Mouse (Mus musculus) gonadal fat pad, adult 2 months (tissue): Measurements from ENCODE around the gene Lrrc8e. TPM values are rescaled to one million over a fixed set of nuclear protein-coding genes. Genes with fewer than 3 reads are reported as not detected.
"Not testable (repeated sequence)": the region's sequence is repeated elsewhere in the genome, so short reads cannot be mapped to it uniquely, and the experiment has no call there.

Source experiments
- DNase-seq: peaks from one replicate; pipeline ENCODE4 v3.0.0-alpha.2; 2012; ENCODE audit warnings: low read depth
- polyA plus RNA-seq: library from polyadenylated mRNA; depleted of rRNA; stranded (reverse); fragments of >200 nt; gene quantifications from 2 replicates; pipeline ENCODE4 v1.2.3, GENCODE M21; 2012

Lrrc8e gene
- polyA plus RNA-seq, 1 experiment = 4.1 TPM

DNA sequence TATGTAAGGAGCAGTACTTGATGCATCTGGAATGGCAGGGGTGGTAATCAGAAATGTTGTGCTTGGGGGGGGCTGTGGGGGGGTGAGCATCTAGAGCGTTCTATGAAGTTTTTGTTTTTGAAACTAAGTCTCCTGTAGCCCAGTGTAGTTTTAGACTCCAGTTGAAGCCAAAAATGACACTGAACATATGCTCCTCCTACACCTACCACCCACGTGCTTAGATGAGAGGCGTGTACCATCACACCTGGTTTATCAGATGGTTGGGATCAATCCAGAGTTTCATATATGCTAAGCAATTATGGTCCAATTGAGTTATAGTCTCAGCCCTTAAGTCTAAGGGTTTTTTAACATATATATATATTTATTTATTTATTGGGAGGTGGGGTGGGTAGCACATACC is 7.0 kb upstream of the Lrrc8e start:
- no peak for DNase-seq

DNA sequence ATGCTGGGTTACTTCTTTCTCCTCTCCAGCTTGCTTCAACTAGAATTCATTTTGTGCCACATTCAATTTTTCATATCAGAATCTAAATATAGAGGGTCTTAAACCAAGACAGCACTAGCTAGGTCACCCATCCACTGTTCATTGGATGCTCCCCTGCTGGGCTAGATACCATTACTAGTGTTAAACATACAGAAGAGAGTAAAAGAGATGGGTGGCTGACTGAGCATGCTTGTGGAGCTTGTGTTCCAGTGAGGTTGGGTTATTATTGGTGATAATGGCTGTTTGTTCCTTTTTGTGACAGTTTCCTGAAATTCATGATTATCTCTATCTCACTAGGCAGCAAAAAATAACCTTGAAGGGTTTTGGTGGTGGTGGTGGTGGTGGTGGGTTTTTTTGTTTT is 4.6 kb upstream of the Lrrc8e start:
- DNase-seq = no peak

DNA sequence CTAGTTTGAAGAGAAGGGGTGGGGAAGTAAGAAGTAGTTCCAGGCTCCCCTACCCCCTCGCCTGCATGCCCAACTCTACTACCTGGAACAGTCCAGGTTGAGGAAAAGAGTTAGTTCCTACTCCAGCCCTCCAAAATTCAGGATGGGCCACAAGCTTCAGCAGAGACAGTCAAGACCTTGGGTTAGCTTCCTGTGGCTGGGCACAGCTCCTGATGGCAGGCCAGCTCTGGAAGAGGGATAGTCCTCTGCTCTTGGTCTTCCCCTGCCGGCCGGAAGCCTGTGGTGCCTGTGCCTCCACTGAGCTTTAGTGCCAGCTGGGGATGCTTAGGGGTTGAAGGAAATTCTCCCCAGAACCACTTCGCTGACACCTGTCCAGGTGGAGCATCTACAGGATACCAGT is 304 bp upstream of the Lrrc8e start:
- DNase-seq = no peak

DNA sequence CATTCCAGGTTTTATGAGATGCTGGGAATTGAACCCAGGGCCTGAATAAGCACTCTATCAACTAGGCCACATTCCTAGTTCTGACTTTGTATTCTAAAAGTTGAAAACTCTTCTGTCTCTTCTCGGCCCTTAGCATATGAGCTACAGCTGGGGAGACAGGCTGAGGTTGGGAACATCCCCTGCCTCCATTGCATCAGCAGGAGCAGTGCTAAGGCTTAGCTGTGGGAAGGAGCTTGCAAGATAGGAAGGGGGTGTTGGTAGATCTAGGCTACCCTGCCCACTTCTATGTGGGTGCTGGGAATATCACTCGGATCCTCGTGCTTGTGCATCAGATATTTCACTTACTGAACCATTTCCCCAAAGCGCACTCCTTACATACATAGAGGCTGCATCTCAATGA is 1.3 kb downstream of the Lrrc8e start:
- no peak for DNase-seq

DNA sequence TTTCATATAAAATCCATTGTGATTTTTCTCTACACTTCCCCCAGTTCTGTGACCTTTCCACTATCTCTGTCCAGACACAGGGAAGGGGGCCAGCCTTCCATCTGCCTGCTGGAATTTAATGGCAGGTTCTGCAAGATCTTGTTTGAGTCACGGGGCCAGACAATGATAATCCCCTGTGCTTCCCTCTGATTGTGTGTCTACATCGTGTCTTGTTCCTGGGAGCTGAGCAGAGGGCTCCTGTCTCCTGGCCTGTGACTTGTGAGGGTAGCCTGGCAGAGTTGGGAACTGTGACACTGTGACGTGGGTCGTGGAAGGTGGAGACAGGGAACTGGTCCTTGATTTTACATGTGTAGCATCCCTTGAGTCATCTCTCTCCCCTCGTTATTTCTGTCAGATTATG is 3.2 kb downstream of the Lrrc8e start:
- DNase-seq = no peak

DNA sequence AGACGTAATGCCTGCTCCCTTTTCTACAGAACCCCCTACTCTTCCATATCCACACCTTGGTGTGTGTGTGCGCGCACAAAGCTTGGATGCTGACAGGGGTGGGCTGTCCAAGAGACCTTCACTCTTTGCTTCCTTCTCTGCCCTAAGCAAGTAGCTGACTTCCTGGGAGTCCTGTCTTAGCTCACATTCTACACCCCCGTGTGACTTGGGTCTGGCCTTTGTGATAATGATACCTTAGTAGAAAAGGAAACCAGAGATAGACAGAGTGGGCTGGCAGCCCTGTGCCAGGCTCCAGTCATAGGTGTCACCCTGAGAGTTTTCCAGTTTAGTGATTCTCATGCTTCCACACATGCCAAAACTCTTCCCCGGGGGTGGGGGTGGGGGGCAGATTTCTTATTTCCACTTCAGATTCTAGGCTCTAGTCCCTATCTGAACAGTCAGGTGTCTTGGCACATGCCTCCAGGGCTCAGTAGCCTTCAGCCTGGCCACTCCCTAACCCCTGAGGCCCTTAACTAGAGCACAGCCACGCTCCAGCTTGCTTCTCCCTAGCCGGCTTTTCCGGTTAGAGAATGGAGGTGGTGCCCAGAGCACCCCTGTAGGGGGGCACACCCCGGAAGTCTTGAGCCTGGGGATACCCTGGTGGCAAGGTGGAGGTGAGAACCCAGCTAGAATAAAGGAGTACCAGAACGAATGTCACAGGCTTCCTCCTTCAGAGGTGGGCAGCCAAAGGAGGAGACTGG is 4.2 kb downstream of the Lrrc8e start:
- no peak for DNase-seq

DNA sequence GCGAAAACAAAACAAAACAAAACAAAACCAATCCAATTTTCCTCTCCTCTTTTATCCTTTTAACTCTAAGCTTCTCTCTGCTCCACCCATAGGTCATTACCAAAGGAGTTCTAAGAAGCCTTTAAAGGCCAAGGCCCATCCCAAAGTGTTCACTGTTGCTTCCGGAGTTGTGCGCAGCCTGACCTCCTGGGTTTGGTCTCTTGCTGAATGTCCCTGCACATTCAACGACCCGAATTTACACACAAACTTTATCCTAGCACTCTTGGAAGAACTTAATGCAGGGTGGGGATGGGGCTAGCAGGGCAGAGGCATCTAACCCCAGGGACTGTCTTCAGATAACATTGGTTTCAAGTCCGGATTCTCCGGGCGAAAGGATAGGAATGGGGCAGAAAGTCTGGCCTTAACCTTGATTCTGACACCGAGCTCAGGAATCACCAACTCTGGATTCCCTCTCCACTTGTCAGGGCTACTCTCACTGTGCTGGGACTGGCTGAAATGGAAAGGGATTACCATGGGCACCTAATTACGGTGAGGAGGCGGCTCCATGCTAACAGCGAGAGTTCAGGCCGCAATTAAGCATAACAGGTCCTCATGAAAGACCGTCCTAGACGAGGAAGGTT is 11.3 kb downstream of the Lrrc8e start:
- DNase-seq = no peak

DNA sequence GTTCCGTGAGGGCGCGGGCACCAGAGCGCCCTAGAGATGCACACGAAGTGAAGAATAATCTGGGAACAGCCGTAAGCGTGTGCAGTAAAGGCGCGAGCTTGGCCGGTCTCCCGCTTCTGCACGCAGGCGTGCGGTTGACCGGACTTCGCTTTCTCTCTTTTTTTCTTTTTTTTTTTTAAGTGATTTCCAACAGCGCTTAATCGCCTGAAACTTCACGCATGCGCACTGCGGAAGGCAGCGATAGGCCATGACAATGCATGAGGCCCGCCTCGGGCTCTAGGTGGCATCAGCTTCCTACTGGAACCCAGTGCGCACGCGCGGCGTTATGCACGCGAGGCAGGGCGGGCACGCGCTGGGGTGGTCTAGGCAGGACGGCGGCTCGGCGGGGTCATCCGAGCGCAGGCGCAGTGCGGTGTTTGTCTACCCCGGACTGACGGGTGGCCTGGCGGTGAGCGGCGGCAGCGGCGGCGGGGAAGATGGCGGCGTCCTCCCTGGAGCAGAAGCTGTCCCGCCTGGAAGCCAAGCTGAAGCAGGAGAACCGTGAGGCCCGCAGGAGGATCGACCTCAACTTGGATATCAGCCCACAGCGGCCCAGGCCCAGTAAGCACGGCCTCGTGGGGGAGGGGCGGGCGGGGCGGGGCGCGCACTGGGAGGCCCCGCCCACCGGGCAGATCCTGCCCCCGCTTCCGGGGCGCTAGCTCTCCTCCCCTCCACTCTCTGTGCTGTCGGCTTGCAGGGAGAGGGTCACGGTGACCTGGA is 12.0 kb downstream of the Lrrc8e start, which contains the start of the genes Map2k7 and Gm49320:
Gene Map2k7 (plus strand): TSS at position 307 of the 759 bp plus-strand sequence.
Gene Gm49320 (plus strand): TSS at position 432 of the 759 bp plus-strand sequence.
- no peak for DNase-seq

DNA sequence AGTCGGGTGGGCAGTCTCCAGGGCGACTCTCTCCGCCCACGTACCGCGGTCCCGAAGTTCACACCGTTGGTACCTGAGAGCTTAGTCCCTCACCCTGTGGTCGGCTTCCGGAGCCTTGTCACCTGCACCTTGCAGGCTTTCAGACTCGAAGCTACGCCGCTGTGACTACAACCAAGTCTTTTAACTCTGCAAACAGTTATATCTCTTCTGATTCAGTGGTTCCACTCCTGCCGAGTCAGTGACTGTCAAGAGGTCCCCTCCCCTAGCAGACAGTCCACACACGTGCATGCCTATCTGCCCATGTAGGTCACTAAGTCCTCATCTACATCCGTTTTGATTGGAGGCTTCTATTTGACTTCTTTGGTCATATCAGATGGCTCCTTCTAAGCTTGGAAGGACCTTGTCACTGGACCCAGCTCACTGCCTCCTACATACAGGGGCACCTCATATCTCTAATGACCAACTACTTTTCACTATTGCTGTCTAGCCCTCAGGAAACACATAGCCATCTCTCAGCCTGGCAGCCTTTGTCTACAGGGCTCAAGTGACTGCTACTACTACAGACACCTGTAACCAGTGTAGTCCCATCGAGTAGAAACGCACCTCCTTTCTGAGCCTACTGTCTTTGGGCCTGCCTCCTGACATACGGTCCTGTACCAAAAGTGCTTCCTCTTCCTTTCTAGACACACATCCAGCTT is 12.7 kb downstream of the Lrrc8e start:
- no peak for DNase-seq

DNA sequence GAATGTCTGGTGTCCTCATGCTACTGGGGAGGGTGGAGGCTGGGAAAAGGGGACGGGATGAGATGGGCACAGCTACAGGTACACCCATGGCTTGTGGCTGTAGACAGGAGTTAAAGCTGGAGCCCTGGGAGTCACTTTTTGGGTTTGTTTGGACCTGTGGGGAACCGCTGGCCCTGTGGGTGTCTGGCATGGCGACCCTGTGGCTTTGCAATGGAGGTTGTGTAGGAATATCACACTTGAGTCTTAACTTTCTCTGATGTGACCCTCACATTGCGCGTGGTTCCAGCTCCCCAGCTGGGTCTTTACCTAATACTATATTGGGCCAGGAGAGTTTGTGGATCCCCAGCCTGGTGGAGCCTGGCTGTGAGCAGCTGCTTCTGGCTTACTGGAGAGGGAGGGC is 18.4 kb downstream of the Lrrc8e start:
- no peak for DNase-seq

DNA sequence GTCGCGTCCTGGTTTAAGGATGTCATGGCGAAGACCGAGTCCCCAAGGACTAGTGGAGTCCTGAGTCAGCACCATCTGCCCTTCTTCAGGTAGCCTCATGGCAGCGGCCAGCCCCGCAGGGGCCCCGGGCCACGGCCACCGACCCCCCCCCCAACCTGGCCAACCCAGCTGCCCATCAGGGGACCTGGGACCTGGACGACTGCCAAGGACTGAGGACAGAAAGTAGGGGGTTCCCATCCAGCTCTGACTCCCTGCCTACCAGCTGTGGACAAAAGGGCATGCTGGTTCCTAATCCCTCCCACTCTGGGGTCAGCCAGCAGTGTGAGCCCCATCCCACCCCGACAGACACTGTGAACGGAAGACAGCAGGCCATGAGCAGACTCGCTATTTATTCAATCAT is 19.1 kb downstream of the Lrrc8e start:
- no peak for DNase-seq

DNA sequence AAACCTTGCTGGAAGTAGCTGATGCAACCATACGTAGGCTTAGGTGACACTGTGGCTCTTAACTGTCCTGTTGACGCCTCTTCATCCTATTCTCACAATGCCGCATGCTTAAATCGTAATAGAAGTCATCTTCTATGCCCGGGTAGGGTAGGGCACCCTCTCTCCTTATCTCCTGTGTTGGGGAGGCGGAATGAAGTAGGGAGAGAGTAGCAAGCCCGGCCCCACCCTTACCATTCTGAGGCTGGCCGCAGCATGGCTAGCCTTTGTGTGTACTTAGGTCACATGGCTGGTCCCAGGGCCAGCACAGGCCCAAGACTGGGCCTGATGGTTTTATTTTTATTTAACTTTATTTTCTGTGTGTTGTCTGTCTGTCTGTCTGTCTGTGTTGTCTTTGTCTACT is 20.6 kb downstream of the Lrrc8e start:
- no peak for DNase-seq

DNA sequence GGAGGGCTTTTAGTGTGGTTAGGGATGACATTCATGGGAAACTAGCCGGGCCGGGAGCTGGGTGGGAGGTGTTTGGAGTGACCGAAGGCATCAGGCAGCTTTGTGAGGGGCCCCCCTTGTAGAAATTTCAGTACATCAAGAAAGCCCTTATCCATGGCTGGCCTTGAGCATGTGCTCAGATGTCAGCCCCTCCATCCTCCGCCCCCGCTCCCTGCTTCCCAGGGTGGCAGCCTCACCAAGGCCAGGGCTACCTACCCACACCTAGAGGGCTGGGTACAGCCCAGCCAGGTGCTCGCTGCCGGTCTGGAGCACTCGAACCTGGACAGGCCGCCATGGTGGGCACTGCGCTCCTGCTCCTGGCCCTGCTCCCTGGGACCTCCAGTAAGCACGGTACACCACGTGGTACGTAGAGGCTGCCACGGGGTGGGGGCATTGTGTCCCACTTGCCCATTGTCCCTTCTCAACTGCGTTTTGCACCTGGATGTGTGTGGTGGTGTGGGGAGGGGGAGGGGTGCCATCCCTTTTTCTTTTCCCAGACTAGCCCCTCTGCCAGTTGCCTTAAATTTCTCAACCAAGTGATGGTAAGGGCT is 21.4 kb downstream of the Lrrc8e start, which contains the start of gene Tgfbr3l:
Gene Tgfbr3l (plus strand): TSS at position 264 of the 590 bp plus-strand sequence.
- no peak for DNase-seq

DNA sequence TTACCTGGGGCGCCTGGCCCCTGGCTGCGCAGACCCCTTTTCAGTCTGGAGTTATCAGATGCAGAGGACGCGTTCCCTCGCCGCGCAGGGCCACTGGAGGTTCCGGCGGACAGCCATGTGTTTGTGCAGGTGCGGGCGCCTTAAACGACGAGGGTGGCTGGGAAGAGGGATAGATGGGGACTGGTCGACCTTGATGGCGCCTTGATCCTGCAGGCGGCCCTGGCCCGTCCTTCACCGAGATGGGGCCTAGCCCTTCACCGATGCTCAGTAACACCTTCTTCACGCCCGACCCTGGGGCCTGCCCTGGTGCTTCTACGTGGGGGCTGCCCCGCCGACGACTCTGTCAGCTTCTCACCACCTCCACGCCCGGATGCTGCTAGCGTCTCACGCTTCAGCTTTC is 22.6 kb downstream of the Lrrc8e start:
- DNase-seq = no peak

DNA sequence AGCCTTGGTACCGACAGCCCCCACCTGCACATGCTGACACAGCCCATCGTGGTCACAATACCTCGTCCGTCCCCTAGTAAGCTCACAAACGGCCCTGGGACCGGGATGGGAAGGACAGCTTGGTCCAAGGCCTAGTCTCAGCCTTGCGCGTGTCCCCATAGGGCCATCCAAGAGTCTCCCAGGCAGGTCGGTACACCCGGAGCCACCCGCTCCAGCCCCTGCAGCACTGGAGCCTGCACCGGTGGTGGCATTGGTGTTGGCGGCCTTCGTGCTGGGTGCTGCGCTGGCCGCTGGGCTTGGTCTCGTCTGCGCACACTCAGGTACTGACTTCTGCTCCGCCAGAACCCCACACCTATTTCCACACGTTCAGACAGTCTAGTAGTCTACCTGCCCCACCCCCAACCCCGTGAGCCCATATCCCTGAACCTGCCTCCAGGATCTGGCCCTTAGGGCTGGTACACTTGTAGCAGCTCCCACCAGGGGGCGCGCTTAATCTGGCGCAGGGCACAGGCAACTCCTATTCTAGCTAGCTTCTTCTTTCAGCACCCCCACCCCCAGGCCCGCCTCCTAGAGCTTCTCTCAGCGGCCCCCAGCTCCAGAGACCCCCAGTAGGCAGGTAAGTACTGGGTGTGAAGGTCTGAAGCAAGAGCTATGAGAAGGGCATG is 23.8 kb downstream of the Lrrc8e start:
- DNase-seq = no peak

DNA sequence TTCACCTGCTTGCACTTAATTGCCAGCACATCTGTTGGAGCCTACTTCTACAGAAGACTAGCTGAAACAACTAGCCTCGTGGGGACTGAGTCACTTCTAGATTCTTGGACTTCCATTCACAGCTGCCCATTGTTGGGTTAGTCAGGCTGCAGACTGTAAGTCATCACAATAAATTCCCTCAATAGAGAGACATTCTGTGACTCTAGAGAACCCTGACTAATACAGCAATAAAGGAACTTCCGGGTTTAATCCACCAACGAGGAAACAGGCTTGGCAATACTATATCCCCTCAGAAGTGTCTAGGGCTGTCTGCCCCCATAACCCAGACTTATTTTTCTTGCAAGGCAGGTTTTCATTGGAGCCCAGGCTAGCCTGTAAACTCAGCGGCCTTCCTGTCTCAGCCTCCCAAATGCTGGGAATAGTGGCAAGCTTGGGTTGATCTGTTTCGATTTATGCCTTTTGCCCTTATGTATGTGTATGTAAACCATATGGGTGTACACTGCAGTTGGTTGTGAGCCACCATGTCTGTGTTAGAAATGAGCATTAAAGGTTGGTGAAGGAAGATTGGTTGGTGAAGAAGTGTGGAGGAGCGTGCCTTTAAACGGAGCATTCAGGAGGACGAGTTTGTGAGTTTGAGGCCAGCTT is 25.6 kb downstream of the Lrrc8e start:
- no peak for DNase-seq

DNA sequence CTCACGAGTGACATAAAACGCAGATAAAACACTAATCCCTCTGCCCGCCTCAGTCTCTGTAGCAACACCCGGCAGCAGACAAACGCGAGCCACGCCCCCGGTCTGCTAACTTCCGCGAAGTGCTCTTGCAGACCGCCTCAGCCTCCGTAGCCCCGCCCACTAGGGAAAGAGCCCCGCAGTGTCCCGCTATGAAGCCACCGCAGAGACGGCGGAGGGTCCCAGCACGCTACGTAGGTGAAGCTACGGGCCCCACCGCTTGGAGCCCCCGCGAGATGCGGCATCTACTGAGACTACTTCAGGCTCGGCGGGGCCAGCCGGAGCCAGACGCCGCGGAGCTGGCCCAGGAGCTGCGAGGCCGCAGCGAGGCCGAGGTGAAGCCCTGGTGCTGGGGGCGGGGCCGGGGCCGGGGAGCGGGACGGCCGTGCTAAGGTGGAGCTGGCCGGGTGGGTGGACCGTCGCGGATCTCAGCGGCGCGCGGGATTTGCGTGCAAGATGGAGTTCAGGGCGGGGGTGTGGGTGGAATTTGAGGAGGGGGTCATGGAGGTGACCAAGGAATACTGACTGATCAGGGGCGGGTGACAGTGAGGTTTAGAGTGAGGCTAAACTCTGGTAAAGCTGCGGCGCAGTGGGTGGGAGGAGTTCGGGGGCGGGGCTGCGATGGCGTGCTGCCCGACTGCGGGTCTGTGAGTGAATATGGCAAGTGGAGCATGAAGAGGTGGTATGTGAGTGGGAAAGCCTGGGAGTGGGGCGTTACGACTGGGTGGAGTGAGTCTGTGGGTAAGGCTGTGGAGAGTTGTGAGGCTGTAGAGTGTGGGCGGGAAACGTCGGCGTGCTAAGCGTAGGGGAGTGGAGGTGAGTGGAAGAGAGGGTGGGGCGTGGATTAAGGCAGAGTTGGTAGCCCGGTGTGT is 26.6 kb downstream of the Lrrc8e start, which contains the start of gene Snapc2:
Gene Snapc2 (plus strand): TSS at position 147 of the 908 bp plus-strand sequence.
- no peak for DNase-seq

DNA sequence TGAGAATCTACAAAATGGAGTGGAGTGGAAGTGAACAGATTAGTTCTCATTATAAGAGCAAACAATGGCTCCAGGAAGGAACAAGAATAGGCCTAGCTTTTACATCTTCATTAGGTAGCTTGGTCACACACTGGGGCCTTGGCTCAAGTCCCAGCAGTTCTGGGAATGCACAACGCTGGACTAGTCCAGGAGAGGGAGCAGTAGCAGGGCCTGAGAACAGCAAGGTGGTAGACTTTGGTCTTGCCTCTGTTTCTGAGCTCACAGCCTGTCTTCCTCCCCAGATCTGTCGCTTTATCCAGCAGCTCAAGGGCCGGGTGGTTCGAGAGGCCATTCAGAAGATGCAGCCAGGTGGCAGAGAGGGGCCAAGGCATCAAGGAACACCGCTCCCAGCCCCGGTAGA is 27.4 kb downstream of the Lrrc8e start:
- no peak for DNase-seq

DNA sequence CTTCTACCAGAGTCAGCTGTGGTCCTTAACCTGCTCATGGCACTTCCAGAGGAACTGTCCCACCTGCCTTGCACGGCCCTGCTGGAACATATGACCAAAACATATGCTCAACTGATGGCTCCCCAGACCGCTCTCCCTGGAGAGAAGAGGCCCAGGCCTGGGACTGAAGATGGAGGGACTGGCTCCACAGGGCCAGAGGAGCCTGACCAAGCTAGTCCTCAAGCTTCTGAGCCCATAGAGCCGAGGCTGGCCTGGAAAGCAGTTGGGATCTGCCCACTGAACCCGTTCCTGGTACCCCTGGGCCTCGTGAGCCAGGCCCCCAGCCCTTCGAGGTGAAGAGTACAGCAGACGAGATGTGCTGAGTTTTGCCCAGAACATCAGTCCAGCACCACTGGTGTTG is 28.8 kb downstream of the Lrrc8e start:
- not testable (repeated sequence) for DNase-seq
